Mouse (Mus musculus) spleen, adult 2 months (tissue): ENCODE data around the gene Cd244a.

Source experiments
- CTCF ChIP-seq: fragments of 200-500 bp; IDR thresholded peaks from 2 replicates; pipeline ENCODE4 v1.5.1; 2011; ENCODE audit warnings: mild to moderate bottlenecking, inconsistent platforms; ENCODE audit not compliant: insufficient read depth, insufficient read length, insufficient replicate concordance; ENCODE audit errors: extremely low read depth
- POLR2A ChIP-seq: fragments of 200-500 bp; IDR thresholded peaks from 2 replicates; pipeline ENCODE4 v1.6.1; 2011; ENCODE audit warnings: low read depth, low read length, inconsistent platforms

- TF ChIP-seq POLR2A (no peak), CTCF (no peak)
Measured at GRCm38 (mm10) chr1:171620091-171620490, 61.1 kb downstream of the Cd244a start.
